Mouse (Mus musculus): ENCODE results near the gene Nle1.

- TF ChIP-seq CTCF (IDR thresholded peaks at IDR 0.05; ENCODE audit: borderline replicate concordance, control insufficient read depth, extremely low read depth, insufficient read depth, low read length, poor library complexity): no peak
- no peak for TF ChIP-seq POLR2A (IDR thresholded peaks at IDR 0.05; ENCODE audit: control insufficient read depth, extremely low read depth, insufficient read depth, low read length, poor library complexity)
Measured at GRCm38 (mm10) chr11:82921691-82922090, 13.5 kb upstream of the Nle1 start.
